Mouse (Mus musculus): ENCODE measurements around the gene Insyn1. TPM values are rescaled to one million over a fixed set of nuclear protein-coding genes. Genes with fewer than 3 reads are reported as not detected.

The Insyn1 gene
- polyA plus RNA-seq, 1 experiment from 2014 or later: 14.9 TPM

GRCm38 (mm10) chr9:58489865-58490165 lies 1.4 kb downstream of the Insyn1 start:
- Histone ChIP-seq H3K4me2 (peak overlapping the region; percentile 92), H3K9ac (replicated peaks) (peak overlapping the region; percentile 66), H3K27me3 (replicated peaks) (peaks cover 15% of the 10 kb centered on the region), H3K4me3 (replicated peaks) (peak overlapping the region; percentile 74), H3K27ac (replicated peaks) (peak overlapping the region; percentile 94), H3K9me3 (replicated peaks) (no peaks in the 10 kb centered on the region), H3K36me3 (0 out of 2 replicates have a peak, but pooled peaks cover 5% of the 10 kb centered on the region), H3K4me1 (peaks cover 55% of the 10 kb centered on the region)
- WGBS: 6% methylated on average over 7 of the region's 7 CpGs
- peak; percentile 9; the same call in 1 of the 2 replicates for ATAC-seq (ENCODE audit: low FRiP score)

- peaks cover 12% of the 10 kb centered on the region for H3K27me3 ChIP-seq (replicated peaks)
- H3K9me3 ChIP-seq (replicated peaks): no peaks in the 10 kb centered on the region
- WGBS: 68% methylated on average over 2 of the region's 2 CpGs
- H3K4me3 ChIP-seq (replicated peaks): peak overlapping the region; percentile 74
- H3K36me3 ChIP-seq: 0 out of 2 replicates have a peak, but pooled peaks cover 5% of the 10 kb centered on the region
- ATAC-seq (ENCODE audit: low FRiP score): no peak
- H3K27ac ChIP-seq (replicated peaks): no peak overlapping the region
- H3K4me1 ChIP-seq: peaks cover 60% of the 10 kb centered on the region
- peak overlapping the region; percentile 92 for H3K4me2 ChIP-seq
- peak overlapping the region; percentile 66; the same call in 1 of the 2 replicates for H3K9ac ChIP-seq (replicated peaks)
Measured at GRCm38 (mm10) chr9:58490391-58490790, 2.0 kb downstream of the Insyn1 start.

- no peaks in the 10 kb centered on the region for H3K9me3 ChIP-seq (replicated peaks)
- no peak for ATAC-seq (ENCODE audit: low FRiP score)
- H3K36me3 ChIP-seq: peaks cover 11% of the 10 kb centered on the region; the same call in 1 of the 2 replicates
- WGBS: 82% methylated on average over 2 of the region's 2 CpGs
- peaks cover 48% of the 10 kb centered on the region for H3K4me1 ChIP-seq
- H3K4me2 ChIP-seq: no peak overlapping the region
- H3K4me3 ChIP-seq (replicated peaks): no peak overlapping the region
- no peak overlapping the region for H3K9ac ChIP-seq (replicated peaks)
- no peak overlapping the region for H3K27ac ChIP-seq (replicated peaks)
- H3K27me3 ChIP-seq (replicated peaks): no peaks in the 10 kb centered on the region
Measured at GRCm38 (mm10) chr9:58495035-58495434, 6.6 kb downstream of the Insyn1 start.

GRCm38 (mm10) chr9:58496470-58497182 lies 8.2 kb downstream of the Insyn1 start:
- 30% methylated on average over 4 of the region's 4 CpGs for WGBS
- Histone ChIP-seq H3K4me3 (replicated peaks) (no peak overlapping the region), H3K27me3 (replicated peaks) (no peaks in the 10 kb centered on the region), H3K9me3 (replicated peaks) (no peaks in the 10 kb centered on the region), H3K27ac (replicated peaks) (no peak overlapping the region), H3K9ac (replicated peaks) (no peak overlapping the region), H3K36me3 (peaks cover 11% of the 10 kb centered on the region; the same call in 1 of the 2 replicates), H3K4me1 (peaks cover 32% of the 10 kb centered on the region), H3K4me2 (no peak overlapping the region)
- ATAC-seq (ENCODE audit: low FRiP score): no peak

GRCm38 (mm10) chr9:58497942-58498341 lies 9.5 kb downstream of the Insyn1 start:
- Histone ChIP-seq H3K9me3 (replicated peaks) (no peaks in the 10 kb centered on the region), H3K4me3 (replicated peaks) (no peak overlapping the region), H3K36me3 (peaks cover 6% of the 10 kb centered on the region; the same call in 1 of the 2 replicates), H3K27me3 (replicated peaks) (no peaks in the 10 kb centered on the region), H3K9ac (replicated peaks) (no peak overlapping the region), H3K4me1 (peaks cover 20% of the 10 kb centered on the region), H3K27ac (replicated peaks) (no peak overlapping the region), H3K4me2 (no peak overlapping the region)
- WGBS: 18% methylated on average over 4 of the region's 4 CpGs
- ATAC-seq (ENCODE audit: low FRiP score): no peak

GRCm38 (mm10) chr9:58500946-58501345 lies 12.5 kb downstream of the Insyn1 start:
- WGBS: 89% methylated on average over 5 of the region's 5 CpGs
- H3K4me1 ChIP-seq: peaks cover 4% of the 10 kb centered on the region
- no peak for ATAC-seq (ENCODE audit: low FRiP score)
- no peaks in the 10 kb centered on the region for H3K27me3 ChIP-seq (replicated peaks)
- no peaks in the 10 kb centered on the region for H3K9me3 ChIP-seq (replicated peaks)
- no peak overlapping the region for H3K4me2 ChIP-seq
- H3K36me3 ChIP-seq: peaks cover 6% of the 10 kb centered on the region; the same call in 1 of the 2 replicates
- H3K27ac ChIP-seq (replicated peaks): no peak overlapping the region
- no peak overlapping the region for H3K4me3 ChIP-seq (replicated peaks)
- H3K9ac ChIP-seq (replicated peaks): no peak overlapping the region

- no peak for ATAC-seq (ENCODE audit: low FRiP score)
- Histone ChIP-seq H3K27me3 (replicated peaks) (no peaks in the 10 kb centered on the region), H3K4me2 (no peak overlapping the region), H3K4me3 (replicated peaks) (no peak overlapping the region), H3K9ac (replicated peaks) (no peak overlapping the region), H3K9me3 (replicated peaks) (no peaks in the 10 kb centered on the region), H3K4me1 (no peaks in the 10 kb centered on the region), H3K27ac (replicated peaks) (no peak overlapping the region), H3K36me3 (no peaks in the 10 kb centered on the region)
- WGBS: 79% methylated on average over 8 of the region's 8 CpGs
Measured at GRCm38 (mm10) chr9:58507216-58508005, 19.0 kb downstream of the Insyn1 start.

- Histone ChIP-seq H3K27me3 (replicated peaks) (no peaks in the 10 kb centered on the region), H3K27ac (replicated peaks) (no peak overlapping the region), H3K9me3 (replicated peaks) (no peaks in the 10 kb centered on the region), H3K4me2 (no peak overlapping the region), H3K36me3 (no peaks in the 10 kb centered on the region), H3K4me3 (replicated peaks) (no peak overlapping the region), H3K4me1 (0 out of 2 replicates have a peak, but pooled peaks cover 5% of the 10 kb centered on the region), H3K9ac (replicated peaks) (no peak overlapping the region)
- WGBS: 86% methylated on average over 5 of the region's 5 CpGs
- ATAC-seq (ENCODE audit: low FRiP score): no peak
Measured at GRCm38 (mm10) chr9:58510452-58510851, 22.0 kb downstream of the Insyn1 start.

GRCm38 (mm10) chr9:58513749-58514148 lies 25.3 kb downstream of the Insyn1 start:
- Histone ChIP-seq H3K4me3 (replicated peaks) (no peak overlapping the region), H3K36me3 (no peaks in the 10 kb centered on the region), H3K9ac (replicated peaks) (no peak overlapping the region), H3K4me2 (no peak overlapping the region), H3K27ac (replicated peaks) (no peak overlapping the region), H3K27me3 (replicated peaks) (no peaks in the 10 kb centered on the region), H3K9me3 (replicated peaks) (no peaks in the 10 kb centered on the region), H3K4me1 (peaks cover 15% of the 10 kb centered on the region)
- whole genome bisulfite sequencing: 48% methylated on average over 5 of the region's 5 CpGs
- ATAC-seq (ENCODE audit: low FRiP score): no peak

- no peak overlapping the region for H3K27ac ChIP-seq (replicated peaks)
- peaks cover 18% of the 10 kb centered on the region for H3K4me1 ChIP-seq
- H3K9ac ChIP-seq (replicated peaks): no peak overlapping the region
- H3K36me3 ChIP-seq: no peaks in the 10 kb centered on the region
- H3K4me3 ChIP-seq (replicated peaks): no peak overlapping the region
- no peak for ATAC-seq (ENCODE audit: low FRiP score)
- no peaks in the 10 kb centered on the region for H3K9me3 ChIP-seq (replicated peaks)
- H3K27me3 ChIP-seq (replicated peaks): no peaks in the 10 kb centered on the region
- no peak overlapping the region for H3K4me2 ChIP-seq
- 76% methylated on average over 3 of the region's 3 CpGs for WGBS
Measured at GRCm38 (mm10) chr9:58516480-58516879, 28.1 kb downstream of the Insyn1 start.

GRCm38 (mm10) chr9:58517866-58518750 lies 29.7 kb downstream of the Insyn1 start:
- H3K27me3 ChIP-seq (replicated peaks): no peaks in the 10 kb centered on the region
- H3K4me3 ChIP-seq (replicated peaks): no peak overlapping the region
- H3K9ac ChIP-seq (replicated peaks): no peak overlapping the region
- no peak overlapping the region for H3K27ac ChIP-seq (replicated peaks)
- no peak for ATAC-seq (ENCODE audit: low FRiP score)
- H3K4me2 ChIP-seq: no peak overlapping the region
- no peaks in the 10 kb centered on the region for H3K36me3 ChIP-seq
- H3K9me3 ChIP-seq (replicated peaks): no peaks in the 10 kb centered on the region
- 52% methylated on average over 9 of the region's 9 CpGs for WGBS
- peaks cover 18% of the 10 kb centered on the region for H3K4me1 ChIP-seq

All from neural tube, embryonic 15.5 days (tissue).